Mouse (Mus musculus) bone marrow macrophage, adult 2 months (primary cell): ENCODE data around the gene Ankrd52. TPM values are rescaled to one million over a fixed set of nuclear protein-coding genes. Genes with fewer than 3 reads are reported as not detected.

Experiments used
- H3K27ac ChIP-seq: 2 replicates; pipeline ENCODE4 v1.5.1; 2012; ENCODE audit warnings: low read depth, low read length; ENCODE audit not compliant: insufficient read depth
- H3K4me1 ChIP-seq: 2 replicates; pipeline ENCODE4 v1.6.1; 2012; ENCODE audit warnings: low read length; ENCODE audit not compliant: control insufficient read depth, insufficient read depth
- H3K4me3 ChIP-seq: 2 replicates; pipeline ENCODE4 v1.5.1; 2012; ENCODE audit warnings: mild to moderate bottlenecking, low read length, moderate library complexity; ENCODE audit not compliant: insufficient read depth
- CTCF ChIP-seq: IDR thresholded peaks from 2 replicates; pipeline ENCODE4 v1.5.1; 2012; ENCODE audit warnings: low read depth, mild to moderate bottlenecking, low read length, moderate library complexity
- POLR2A ChIP-seq: IDR thresholded peaks from 2 replicates; pipeline ENCODE4 v1.6.1; 2012; ENCODE audit warnings: mild to moderate bottlenecking, low read depth, low read length, borderline replicate concordance
- polyA plus RNA-seq: library from polyadenylated mRNA; stranded (reverse); fragments of >200 nt; gene quantifications from 2 replicates; pipeline ENCODE4 v1.2.4, GENCODE M21; 2012; ENCODE audit not compliant: missing spikeins, insufficient read depth, insufficient read length

Ankrd52 gene
- polyA plus RNA-seq, 1 experiment = 34.8 TPM

GRCm38 (mm10) chr10:128435186-128435823 is 58.4 kb downstream of the Ankrd52 start:
- Histone ChIP-seq H3K4me3 (no peak overlapping the region), H3K4me1 (peaks cover 11% of the 10 kb centered on the region), H3K27ac (no peak overlapping the region)
- no peak for TF ChIP-seq CTCF
- TF ChIP-seq POLR2A = no peak

GRCm38 (mm10) chr10:128435873-128436272 is 59.0 kb downstream of the Ankrd52 start:
- no peak overlapping the region for H3K27ac ChIP-seq
- no peak for TF ChIP-seq POLR2A
- TF ChIP-seq CTCF = no peak

GRCm38 (mm10) chr10:128436376-128436775 is 59.5 kb downstream of the Ankrd52 start:
- TF ChIP-seq CTCF (no peak), POLR2A (no peak)
- Histone ChIP-seq H3K4me1 (peaks cover 11% of the 10 kb centered on the region), H3K4me3 (no peak overlapping the region), H3K27ac (no peak overlapping the region)

More at GRCm38 (mm10) chr10:128435873-128436272, 59.0 kb downstream of the Ankrd52 start:
- H3K4me3 ChIP-seq = no peak overlapping the region
- peaks cover 11% of the 10 kb centered on the region for H3K4me1 ChIP-seq

- Histone ChIP-seq H3K4me3 (no peak overlapping the region), H3K27ac (no peak overlapping the region)
Measured at GRCm38 (mm10) chr10:128438675-128439279, 61.9 kb downstream of the Ankrd52 start.

GRCm38 (mm10) chr10:128440407-128440806 is 63.5 kb downstream of the Ankrd52 start:
- no peak overlapping the region for H3K4me3 ChIP-seq
- H3K4me1 ChIP-seq = peaks cover 13% of the 10 kb centered on the region
- TF ChIP-seq POLR2A = no peak
- no peak for TF ChIP-seq CTCF
- H3K27ac ChIP-seq = no peak overlapping the region

More at GRCm38 (mm10) chr10:128438675-128439279, 61.9 kb downstream of the Ankrd52 start:
- H3K4me1 ChIP-seq = peaks cover 11% of the 10 kb centered on the region
- TF ChIP-seq POLR2A (no peak), CTCF (no peak)

- H3K4me1 ChIP-seq = peaks cover 17% of the 10 kb centered on the region
- H3K27ac ChIP-seq = no peak overlapping the region
- no peak for TF ChIP-seq CTCF
- TF ChIP-seq POLR2A = no peak
- no peak overlapping the region for H3K4me3 ChIP-seq
Measured at GRCm38 (mm10) chr10:128441324-128442119, 64.6 kb downstream of the Ankrd52 start.

- TF ChIP-seq POLR2A (no peak), CTCF (no peak)
- no peak overlapping the region for H3K4me3 ChIP-seq
Measured at GRCm38 (mm10) chr10:128442718-128443117, 65.8 kb downstream of the Ankrd52 start.

GRCm38 (mm10) chr10:128444354-128444753 is 67.4 kb downstream of the Ankrd52 start:
- no peak overlapping the region for H3K27ac ChIP-seq
- peaks cover 25% of the 10 kb centered on the region for H3K4me1 ChIP-seq
- TF ChIP-seq POLR2A (no peak), CTCF (no peak)
- no peak overlapping the region for H3K4me3 ChIP-seq

More at GRCm38 (mm10) chr10:128442718-128443117, 65.8 kb downstream of the Ankrd52 start:
- Histone ChIP-seq H3K4me1 (peaks cover 19% of the 10 kb centered on the region), H3K27ac (no peak overlapping the region)

GRCm38 (mm10) chr10:128445407-128445806 is 68.5 kb downstream of the Ankrd52 start:
- H3K4me3 ChIP-seq = no peak overlapping the region
- H3K4me1 ChIP-seq = peaks cover 23% of the 10 kb centered on the region
- peak overlapping the region; percentile 19 for H3K27ac ChIP-seq
- no peak for TF ChIP-seq POLR2A
- TF ChIP-seq CTCF = no peak

GRCm38 (mm10) chr10:128451014-128451413 is 74.1 kb downstream of the Ankrd52 start:
- TF ChIP-seq POLR2A (no peak), CTCF (no peak)
- no peak overlapping the region for H3K27ac ChIP-seq

More at GRCm38 (mm10) chr10:128451014-128451413, 74.1 kb downstream of the Ankrd52 start:
- Histone ChIP-seq H3K4me3 (no peak overlapping the region), H3K4me1 (peaks cover 20% of the 10 kb centered on the region)
